Mouse (Mus musculus): ENCODE results near the gene Cyren. TPM values are rescaled to one million over a fixed set of nuclear protein-coding genes. Genes with fewer than 3 reads are reported as not detected.

The Cyren gene
- total and polyA plus RNA-seq, 2 experiments, result 2.0 to 3.2 TPM

GRCm38 (mm10) chr6:34879101-34879740 lies 1.4 kb upstream of the Cyren start:
- no peak overlapping the region for H3K9ac ChIP-seq (ENCODE audit: low read depth, low read length)
- no peak for DNase-seq (ENCODE audit: extremely low read depth, low read depth, low spot score)
- no peaks in the 10 kb centered on the region for H3K27me3 ChIP-seq (ENCODE audit: control insufficient read depth, insufficient read depth, low read length)
- no peaks in the 10 kb centered on the region for H3K79me2 ChIP-seq (ENCODE audit: control insufficient read depth, insufficient read depth, low read length)
- 83% methylated on average over 16 of the region's 16 CpGs for WGBS
- peak overlapping the region; percentile 10; the same call in 1 of the 2 replicates for H3K27ac ChIP-seq (replicated peaks; ENCODE audit: insufficient read depth, low read depth, low read length)
- TF ChIP-seq POLR2A (IDR thresholded peaks at IDR 0.05; ENCODE audit: extremely low read depth, insufficient read depth, low read length) (no peak), CTCF (IDR thresholded peaks at IDR 0.05; ENCODE audit: low read depth, low read length) (no peak)
- H3K36me3 ChIP-seq (ENCODE audit: control insufficient read depth, insufficient read depth, low read length), result no peaks in the 10 kb centered on the region; the same call in 1 of the 2 replicates
- peaks cover 4% of the 10 kb centered on the region for H3K4me1 ChIP-seq (ENCODE audit: control insufficient read depth, insufficient read depth, low read length)
- H3K4me3 ChIP-seq (ENCODE audit: insufficient read depth, low read depth, low read length), result no peak overlapping the region

- Histone ChIP-seq H3K4me1 (ENCODE audit: control insufficient read depth, insufficient read depth, low read length) (peaks cover 4% of the 10 kb centered on the region), H3K36me3 (ENCODE audit: control insufficient read depth, insufficient read depth, low read length) (no peaks in the 10 kb centered on the region), H3K9ac (ENCODE audit: low read depth, low read length) (no peak overlapping the region), H3K27ac (replicated peaks; ENCODE audit: insufficient read depth, low read depth, low read length) (0 out of 2 replicates have a peak overlapping the region, but pooled peaks have one; percentile 2), H3K79me2 (ENCODE audit: control insufficient read depth, insufficient read depth, low read length) (no peaks in the 10 kb centered on the region), H3K4me3 (ENCODE audit: insufficient read depth, low read depth, low read length) (no peak overlapping the region), H3K27me3 (ENCODE audit: control insufficient read depth, insufficient read depth, low read length) (no peaks in the 10 kb centered on the region)
- no peak for DNase-seq (ENCODE audit: extremely low read depth, low read depth, low spot score)
- no peak for TF ChIP-seq POLR2A (IDR thresholded peaks at IDR 0.05; ENCODE audit: extremely low read depth, insufficient read depth, low read length)
- no peak for TF ChIP-seq CTCF (IDR thresholded peaks at IDR 0.05; ENCODE audit: low read depth, low read length)
- 49% methylated on average over 2 of the region's 2 CpGs for WGBS
Observed at GRCm38 (mm10) chr6:34876835-34877156, 1.1 kb downstream of the Cyren start.

GRCm38 (mm10) chr6:34875966-34876834 lies 1.7 kb downstream of the Cyren start:
- Histone ChIP-seq H3K36me3 (ENCODE audit: control insufficient read depth, insufficient read depth, low read length) (no peaks in the 10 kb centered on the region), H3K27me3 (ENCODE audit: control insufficient read depth, insufficient read depth, low read length) (no peaks in the 10 kb centered on the region), H3K27ac (replicated peaks; ENCODE audit: insufficient read depth, low read depth, low read length) (peak overlapping the region; percentile 85), H3K4me1 (ENCODE audit: control insufficient read depth, insufficient read depth, low read length) (peaks cover 4% of the 10 kb centered on the region), H3K79me2 (ENCODE audit: control insufficient read depth, insufficient read depth, low read length) (no peaks in the 10 kb centered on the region), H3K4me3 (ENCODE audit: insufficient read depth, low read depth, low read length) (no peak overlapping the region), H3K9ac (ENCODE audit: low read depth, low read length) (no peak overlapping the region)
- TF ChIP-seq POLR2A (IDR thresholded peaks at IDR 0.05; ENCODE audit: extremely low read depth, insufficient read depth, low read length), result no peak
- no peak for TF ChIP-seq CTCF (IDR thresholded peaks at IDR 0.05; ENCODE audit: low read depth, low read length)
- no peak for DNase-seq (ENCODE audit: extremely low read depth, low read depth, low spot score)
- 63% methylated on average over 12 of the region's 12 CpGs for WGBS

- peak overlapping the region; percentile 21; the same call in 1 of the 2 replicates for H3K4me3 ChIP-seq (ENCODE audit: insufficient read depth, low read depth, low read length)
- H3K9ac ChIP-seq (ENCODE audit: low read depth, low read length), result peak overlapping the region; percentile 29
- H3K36me3 ChIP-seq (ENCODE audit: control insufficient read depth, insufficient read depth, low read length), result no peaks in the 10 kb centered on the region
- TF ChIP-seq POLR2A (IDR thresholded peaks at IDR 0.05; ENCODE audit: extremely low read depth, insufficient read depth, low read length), result no peak
- no peak for TF ChIP-seq CTCF (IDR thresholded peaks at IDR 0.05; ENCODE audit: low read depth, low read length)
- H3K4me1 ChIP-seq (ENCODE audit: control insufficient read depth, insufficient read depth, low read length), result peaks cover 4% of the 10 kb centered on the region
- peak overlapping the region; percentile 85 for H3K27ac ChIP-seq (replicated peaks; ENCODE audit: insufficient read depth, low read depth, low read length)
- DNase-seq (ENCODE audit: extremely low read depth, low read depth, low spot score), result no peak
- H3K27me3 ChIP-seq (ENCODE audit: control insufficient read depth, insufficient read depth, low read length), result no peaks in the 10 kb centered on the region
- H3K79me2 ChIP-seq (ENCODE audit: control insufficient read depth, insufficient read depth, low read length), result no peaks in the 10 kb centered on the region
- WGBS, result 68% methylated on average over 15 of the region's 15 CpGs
Observed at GRCm38 (mm10) chr6:34875268-34875761, 2.5 kb downstream of the Cyren start.

- H3K9ac ChIP-seq (ENCODE audit: low read depth, low read length), result peak overlapping the region; percentile 20
- no peaks in the 10 kb centered on the region for H3K27me3 ChIP-seq (ENCODE audit: control insufficient read depth, insufficient read depth, low read length)
- TF ChIP-seq POLR2A (IDR thresholded peaks at IDR 0.05; ENCODE audit: extremely low read depth, insufficient read depth, low read length) (no peak), CTCF (IDR thresholded peaks at IDR 0.05; ENCODE audit: low read depth, low read length) (no peak; the same call in 1 of the 2 replicates)
- peaks cover 7% of the 10 kb centered on the region for H3K4me1 ChIP-seq (ENCODE audit: control insufficient read depth, insufficient read depth, low read length)
- H3K79me2 ChIP-seq (ENCODE audit: control insufficient read depth, insufficient read depth, low read length), result no peaks in the 10 kb centered on the region
- DNase-seq (ENCODE audit: extremely low read depth, low read depth, low spot score), result no peak
- 64% methylated on average over 21 of the region's 21 CpGs for WGBS
- 0 out of 2 replicates have a peak, but pooled peaks cover under 1% of the 10 kb centered on the region for H3K36me3 ChIP-seq (ENCODE audit: control insufficient read depth, insufficient read depth, low read length)
- no peak overlapping the region; the same call in 1 of the 2 replicates for H3K4me3 ChIP-seq (ENCODE audit: insufficient read depth, low read depth, low read length)
- peak overlapping the region; percentile 85 for H3K27ac ChIP-seq (replicated peaks; ENCODE audit: insufficient read depth, low read depth, low read length)
Observed at GRCm38 (mm10) chr6:34874101-34874921, 3.5 kb downstream of the Cyren start.

All from liver, adult 2 months (tissue).